Mouse (Mus musculus) adrenal gland, postnatal 36 days (tissue): Measurements from ENCODE around the gene Vim. TPM values are rescaled to one million over a fixed set of nuclear protein-coding genes. Genes with fewer than 3 reads are reported as not detected.

Experiments
- DNase-seq, 2 experiments: peaks; one replicate each; pipeline ENCODE4 v3.0.0; 2021; ENCODE audit warnings: mixed read lengths in 1 of 2
- long read RNA-seq, 2 experiments: library from polyadenylated mRNA; stranded (forward); transcript quantifications; one replicate each; pipeline ENCODE4 v2.0.0; 2021; ENCODE audit warnings: borderline sequencing depth in 2 of 2
- total RNA-seq, 2 experiments: library from RNA; stranded (reverse); gene quantifications; 2 replicates each; pipeline ENCODE4 v1.2.3; 2021

Vim gene
- 100 to 1,000 TPM; 181 to 247 TPM for total RNA-seq
- long read RNA-seq, experiment 1, transcript Vim-201 (9 exons, 2,193 nt): major isoform, 108 of 116 reads
- long read RNA-seq, experiment 1, partial matches to known transcripts: 5 of 116 reads
- long read RNA-seq, experiment 1, other reads (novel, unspliced or antisense): 3 of 116 reads
- long read RNA-seq, experiment 2, transcript Vim-201 (9 exons, 2,193 nt): major isoform, 57 of 62 reads
- long read RNA-seq, experiment 2, partial matches to known transcripts: 2 of 62 reads
- long read RNA-seq, experiment 2, other reads (novel, unspliced or antisense): 3 of 62 reads

DNA sequence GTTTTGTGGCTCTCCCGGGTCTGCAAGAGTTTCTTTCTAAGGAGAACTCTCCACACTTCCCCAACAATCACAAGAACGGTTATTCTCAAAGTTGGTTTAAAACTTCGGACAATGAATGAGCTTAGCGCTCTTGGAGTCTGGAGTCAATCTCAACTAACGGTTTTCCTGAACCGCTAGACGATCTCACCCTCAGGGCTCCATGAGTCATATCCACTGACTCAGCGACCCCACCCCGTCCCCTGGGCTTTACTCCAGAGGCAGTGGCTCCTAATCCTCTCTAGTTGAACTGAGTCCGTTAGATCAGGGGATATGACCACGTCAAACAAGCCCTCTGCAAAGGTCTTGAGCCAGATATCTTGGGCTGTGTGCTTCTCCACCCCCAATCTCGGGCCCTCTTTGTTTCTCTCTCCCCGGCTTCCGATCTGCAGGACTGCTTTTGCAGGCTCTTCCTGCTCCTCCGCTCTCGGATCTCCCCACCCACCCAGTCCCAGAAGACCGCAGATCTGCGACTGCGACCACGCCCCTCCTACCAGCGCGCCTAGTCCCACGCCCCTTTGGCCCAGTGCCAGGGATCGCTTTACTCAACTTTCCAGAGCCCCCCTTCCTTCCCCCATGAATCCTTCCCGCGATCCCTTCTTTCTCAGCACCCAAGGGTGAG lies at the start of gene Vim:
Vim (plus strand) TSS at position 520 of the 658 bp plus-strand sequence.
- peak; percentile 90 to 91 for DNase-seq

GRCm38 (mm10) chr2:13526205-13526604 lies 47.5 kb upstream of the Vim start:
- DNase-seq: no peak

DNA sequence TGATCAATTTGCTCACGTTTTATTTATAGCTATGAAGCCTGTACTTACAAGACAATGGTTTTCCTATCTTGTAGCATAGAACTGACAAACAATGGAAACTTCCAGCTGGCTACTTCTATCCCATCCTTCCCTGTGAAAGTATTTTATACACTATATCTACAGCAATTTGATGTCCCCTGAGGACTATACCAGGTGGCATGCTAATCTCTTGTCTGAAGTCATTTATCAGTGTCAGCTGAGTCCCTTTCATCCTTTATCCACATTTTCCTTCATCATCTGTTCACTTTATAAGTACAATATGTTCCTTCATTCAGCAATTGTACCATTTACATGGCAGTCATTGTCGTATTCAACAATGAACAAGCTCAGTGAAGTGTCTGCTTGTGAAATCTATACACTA lies 46.6 kb upstream of the Vim start:
- no peak for DNase-seq

- DNase-seq: peak; percentile 76 to 77
Measured at GRCm38 (mm10) chr2:13527531-13527930, 46.2 kb upstream of the Vim start.

DNA sequence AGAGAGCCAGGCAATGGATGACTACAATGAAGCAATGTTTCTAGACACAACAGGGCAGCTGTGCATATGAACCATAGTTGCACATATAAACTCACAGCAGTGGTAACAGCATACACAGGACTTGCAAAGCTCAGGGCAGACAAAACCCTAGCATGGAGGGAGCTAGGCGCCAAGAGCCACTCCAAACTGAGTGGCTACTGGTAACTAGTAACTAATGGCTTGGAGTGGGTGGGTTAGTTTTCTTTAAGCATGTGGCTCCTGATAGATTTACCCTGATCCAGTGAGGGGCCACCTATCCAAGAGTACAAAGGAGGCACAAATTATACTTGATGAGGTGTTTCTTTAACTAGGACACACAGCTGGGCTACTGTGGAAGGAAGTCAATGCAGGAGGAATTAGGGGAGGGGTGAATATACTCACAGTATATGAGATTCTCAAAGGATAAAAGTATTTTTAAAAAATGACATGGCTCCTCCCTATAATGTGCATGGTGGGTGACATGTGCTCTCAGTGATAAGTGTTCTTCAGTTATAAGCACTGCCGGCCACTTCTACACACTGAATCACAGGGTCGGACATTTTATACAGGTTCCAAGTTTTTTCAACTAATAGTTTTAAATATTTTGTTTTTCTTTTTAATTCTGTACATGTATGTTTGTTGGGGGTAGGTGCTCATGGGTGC lies 44.3 kb upstream of the Vim start:
- DNase-seq: no peak

- DNase-seq: no peak
Measured at GRCm38 (mm10) chr2:13530639-13531038, 43.1 kb upstream of the Vim start.

DNA sequence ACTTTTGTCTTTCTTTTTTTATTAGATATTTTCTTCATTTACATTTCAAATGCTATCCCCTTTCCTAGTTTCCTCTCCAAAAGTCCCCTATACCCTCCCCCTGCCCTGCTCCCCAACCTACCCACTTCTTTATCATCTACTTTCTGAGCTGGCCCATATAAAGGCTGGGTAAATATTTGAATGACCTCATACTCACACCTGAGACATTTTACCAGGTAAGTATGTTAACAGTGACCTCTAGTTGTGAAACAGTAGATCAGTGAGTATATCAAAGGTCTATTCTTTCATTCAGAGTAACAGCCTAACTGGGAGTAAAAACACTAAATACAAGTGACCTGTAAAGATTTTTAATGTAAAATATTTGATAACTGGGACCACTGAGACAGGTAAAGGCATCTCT lies 37.0 kb upstream of the Vim start:
- DNase-seq: no peak

GRCm38 (mm10) chr2:13537733-13538132 lies 36.0 kb upstream of the Vim start:
- peak; percentile 6 to 24 for DNase-seq

- no peak for DNase-seq
Measured at GRCm38 (mm10) chr2:13538258-13538657, 35.5 kb upstream of the Vim start.

- DNase-seq: no peak
Measured at GRCm38 (mm10) chr2:13538704-13539377, 34.9 kb upstream of the Vim start.

GRCm38 (mm10) chr2:13539860-13540259 lies 33.9 kb upstream of the Vim start:
- DNase-seq: no peak

GRCm38 (mm10) chr2:13543519-13544124 lies 30.1 kb upstream of the Vim start:
- DNase-seq: peak in 1 of 2 experiments; percentile 6

- peak; percentile 88 to 91 for DNase-seq
Measured at GRCm38 (mm10) chr2:13544193-13544824, 29.4 kb upstream of the Vim start, which contains the start of gene Trdmt1. Gene Trdmt1 (minus strand): TSS chr2:13544668.

DNA sequence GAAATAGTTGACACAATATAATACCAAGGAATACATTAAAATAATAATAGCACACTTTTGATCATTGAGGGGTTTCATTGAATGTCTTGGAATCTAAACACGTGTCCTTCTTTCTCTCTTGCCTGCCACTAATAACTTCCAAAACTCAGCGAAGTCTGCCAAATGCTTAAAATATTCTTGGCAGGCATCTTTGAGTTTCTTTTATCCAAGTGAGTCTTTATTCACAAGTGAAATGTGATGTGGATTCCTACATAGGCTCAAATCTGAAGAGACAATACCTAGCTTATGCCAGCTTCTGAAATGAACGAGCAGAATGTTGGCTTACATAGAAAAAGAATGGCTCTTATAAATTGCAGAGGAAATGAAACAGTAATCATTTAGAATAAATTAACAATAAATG lies 25.0 kb upstream of the Vim start:
- DNase-seq: no peak

DNA sequence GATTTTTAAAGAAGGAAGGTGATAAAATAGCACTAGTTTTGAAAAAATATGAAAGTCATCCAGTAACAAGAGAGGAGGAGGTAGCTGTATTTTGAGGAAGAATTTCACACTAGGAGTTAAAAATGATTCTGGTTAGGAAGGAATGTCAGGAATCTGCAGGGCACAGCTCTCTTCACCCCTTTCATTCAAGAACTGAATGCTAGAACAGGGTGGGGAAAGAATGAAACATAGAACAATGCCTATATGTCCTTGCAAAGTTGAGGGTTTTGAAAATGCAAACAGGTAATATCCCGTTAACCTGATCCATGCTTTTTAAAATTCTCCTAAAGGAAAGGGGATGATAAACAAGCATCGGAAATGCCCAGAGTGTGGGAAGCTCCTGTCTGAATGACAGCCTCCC lies 19.8 kb upstream of the Vim start:
- DNase-seq: no peak

GRCm38 (mm10) chr2:13556239-13556638 lies 17.5 kb upstream of the Vim start:
- DNase-seq: no peak

DNA sequence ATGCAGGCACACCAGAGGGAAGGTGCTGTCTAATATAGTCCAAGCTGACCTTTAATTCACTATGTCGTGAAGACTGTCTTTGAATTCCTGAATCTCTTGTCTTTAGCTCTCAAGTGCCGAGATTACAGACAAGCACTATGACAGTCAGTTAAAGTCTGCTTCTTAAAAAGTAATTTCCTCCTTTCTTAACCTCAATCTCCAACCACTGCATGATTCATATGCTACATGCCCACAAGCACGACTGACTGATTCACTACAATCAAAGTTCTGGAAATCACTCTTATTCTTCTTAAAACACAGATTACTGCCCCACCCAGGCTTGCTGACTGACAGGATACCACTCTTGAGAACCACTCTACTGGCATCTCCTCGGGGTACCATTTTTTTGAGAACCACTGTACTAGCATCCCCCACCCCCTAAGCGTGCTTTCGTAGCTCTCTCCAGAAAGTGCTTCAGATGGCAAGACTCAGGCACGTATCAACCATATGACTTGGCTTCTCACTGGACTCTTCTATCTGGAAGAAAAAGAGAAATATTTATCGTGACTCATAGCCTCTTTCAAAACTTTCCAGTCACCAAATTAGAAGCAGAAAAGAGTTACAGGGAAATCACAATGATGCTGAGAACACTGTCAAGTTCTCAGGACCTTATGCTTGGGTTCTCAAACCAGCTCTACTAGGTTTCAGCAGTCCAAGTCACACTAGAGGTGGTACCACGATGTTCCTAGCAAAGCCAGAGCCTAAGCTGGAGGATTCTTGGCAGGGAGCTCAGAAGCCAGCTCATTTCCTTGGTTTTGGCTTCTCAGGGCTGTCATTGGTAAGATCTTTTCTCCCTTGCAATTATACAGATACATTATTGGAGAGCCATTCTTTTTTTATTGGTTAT lies 16.3 kb upstream of the Vim start:
- DNase-seq: no peak

DNA sequence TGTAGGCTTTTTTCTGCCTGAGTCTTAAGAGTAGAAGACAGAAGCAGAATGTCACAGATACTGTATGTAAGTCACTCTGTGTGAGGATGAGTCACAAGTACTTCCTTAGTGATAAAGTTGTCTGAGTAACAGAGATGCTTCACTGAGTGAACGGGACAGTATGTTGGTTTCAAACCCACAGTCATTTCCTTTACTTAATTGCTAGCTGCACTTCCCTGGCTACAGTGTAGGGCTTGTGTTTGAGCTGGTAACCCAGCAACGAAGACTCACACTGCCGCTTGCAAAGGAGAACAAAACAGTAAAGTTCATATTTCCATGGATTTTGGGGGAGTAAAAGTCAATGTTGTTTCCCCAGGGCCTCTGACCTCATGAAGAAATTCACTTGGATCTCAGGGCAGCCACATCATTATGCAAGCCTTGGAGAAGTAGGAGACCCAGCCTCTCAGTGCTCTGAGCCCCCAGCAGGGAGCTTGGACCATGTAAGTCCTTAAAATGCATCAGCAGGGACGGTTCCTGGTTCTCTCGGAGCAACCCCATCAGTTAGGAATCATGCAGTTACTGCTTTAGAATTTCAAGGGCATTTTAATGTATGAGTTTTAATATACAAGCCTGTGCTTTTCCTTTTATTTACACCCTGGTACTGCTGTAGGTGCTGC lies 15.0 kb upstream of the Vim start:
- no peak for DNase-seq

DNA sequence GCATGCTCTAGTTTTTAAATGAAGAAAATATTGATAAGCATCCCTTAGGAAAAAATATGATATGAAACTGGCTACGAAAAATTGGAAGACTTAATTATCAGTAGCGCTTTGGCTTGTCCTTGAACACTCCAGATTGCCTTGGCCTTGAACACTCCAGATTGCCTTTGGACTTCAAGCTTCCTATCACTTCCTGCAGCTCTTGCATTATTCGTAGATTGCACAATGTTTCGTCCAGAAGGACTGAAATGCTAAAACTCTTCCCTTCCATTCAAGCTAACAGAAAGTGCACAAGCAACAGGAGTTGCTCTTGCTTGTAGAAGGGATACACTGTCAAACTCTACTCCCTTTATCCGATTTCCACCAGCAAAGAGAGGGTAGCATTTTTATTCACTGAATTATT lies 14.4 kb upstream of the Vim start:
- no peak for DNase-seq

DNA sequence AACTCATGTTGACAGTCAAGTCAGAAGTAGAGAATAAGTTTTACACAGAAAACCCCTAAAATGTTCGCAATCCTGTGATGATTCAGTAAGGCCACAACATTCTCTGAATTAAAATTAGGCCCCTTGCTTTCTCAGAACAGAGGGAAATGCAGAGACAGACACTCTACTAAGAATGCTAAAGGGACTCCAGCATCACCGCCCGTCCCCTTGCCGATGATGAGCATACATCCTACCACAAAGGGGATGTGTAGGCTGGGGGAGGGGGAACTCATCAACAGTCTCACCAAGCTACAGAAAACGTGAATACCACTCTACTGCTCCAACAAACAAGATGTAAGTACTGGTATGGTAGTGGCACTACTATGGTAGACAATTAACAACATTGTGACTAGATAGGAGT lies 14.0 kb upstream of the Vim start:
- DNase-seq: no peak
